Mouse (Mus musculus) lung, embryonic 15.5 days (tissue): ENCODE data around the gene Olfr914. TPM values are rescaled to one million over a fixed set of nuclear protein-coding genes. Genes with fewer than 3 reads are reported as not detected.

ENCODE experiments used
- ATAC-seq: fragments of 200-750 bp; cut with Nextera tagmentation; 2 replicates; pipeline ENCODE4 v1.8.0; 2017; ENCODE audit warnings: moderate number of reproducible peaks, borderline replicate concordance; ENCODE audit not compliant: low FRiP score, low TSS enrichment; ENCODE audit errors: extremely low read depth
- H3K27ac ChIP-seq: fragments of 300-500 bp; sonication (generic); 2 replicates; pipeline ENCODE4 v1.5.1; 2015; ENCODE audit warnings: moderate library complexity, mild to moderate bottlenecking, inconsistent platforms
- H3K27me3 ChIP-seq: fragments of 300-500 bp; sonication (generic); 2 replicates; pipeline ENCODE4 v1.6.1; 2015; ENCODE audit warnings: inconsistent platforms
- H3K36me3 ChIP-seq: fragments of 300-500 bp; sonication (generic); 2 replicates; pipeline ENCODE4 v1.6.1; 2015; ENCODE audit warnings: inconsistent platforms
- H3K4me1 ChIP-seq: fragments of 300-500 bp; sonication (generic); 2 replicates; pipeline ENCODE4 v1.6.1; 2015; ENCODE audit warnings: inconsistent platforms
- H3K4me2 ChIP-seq: fragments of 300-500 bp; sonication (generic); 2 replicates; pipeline ENCODE4 v1.6.1; 2015; ENCODE audit warnings: inconsistent platforms, mild to moderate bottlenecking, moderate library complexity
- H3K4me3 ChIP-seq: fragments of 300-500 bp; sonication (generic); 2 replicates; pipeline ENCODE4 v1.5.1; 2015; ENCODE audit warnings: mild to moderate bottlenecking, inconsistent platforms
- H3K9ac ChIP-seq: fragments of 300-500 bp; sonication (generic); 2 replicates; pipeline ENCODE4 v1.6.1; 2015; ENCODE audit warnings: inconsistent platforms
- H3K9me3 ChIP-seq: fragments of 300-500 bp; sonication (generic); 2 replicates; pipeline ENCODE4 v1.6.1; 2016; ENCODE audit warnings: inconsistent platforms
- WGBS: fragments of 180-500 bp; shearing (Covaris S2); methylation state at CpG from one replicate; pipeline ENCODE4 v1.1.7; 2015; 5-methylcytosine and 5-hydroxymethylcytosine counted together
- polyA plus RNA-seq: library from polyadenylated mRNA; unstranded; fragments of >200 nt; fragmentation: Nextera tagmentation; extraction: Ambion mirVana; gene quantifications from 2 replicates; pipeline ENCODE4 v1.2.1, GENCODE M21; 2015

Gene Olfr914
- polyA plus RNA-seq: not detected in 2 replicates

- Histone ChIP-seq H3K27ac (no peak within 1 kb of the TSS), H3K9ac (no peak within 1 kb of the TSS), H3K4me2 (no peak within 1 kb of the TSS), H3K9me3 (no peaks in the 10 kb centered on the region), H3K4me3 (no peak within 1 kb of the TSS), H3K36me3 (no peaks in the 10 kb centered on the region), H3K4me1 (no peaks in the 10 kb centered on the region), H3K27me3 (no peaks in the 10 kb centered on the region)
- WGBS: 54% methylated on average over 2 of the region's 2 CpGs
- no peak for ATAC-seq
Measured at GRCm38 (mm10) chr9:38604802-38605201, at the start of gene Olfr914. Gene Olfr914 (plus strand): TSS chr9:38605102.

DNA sequence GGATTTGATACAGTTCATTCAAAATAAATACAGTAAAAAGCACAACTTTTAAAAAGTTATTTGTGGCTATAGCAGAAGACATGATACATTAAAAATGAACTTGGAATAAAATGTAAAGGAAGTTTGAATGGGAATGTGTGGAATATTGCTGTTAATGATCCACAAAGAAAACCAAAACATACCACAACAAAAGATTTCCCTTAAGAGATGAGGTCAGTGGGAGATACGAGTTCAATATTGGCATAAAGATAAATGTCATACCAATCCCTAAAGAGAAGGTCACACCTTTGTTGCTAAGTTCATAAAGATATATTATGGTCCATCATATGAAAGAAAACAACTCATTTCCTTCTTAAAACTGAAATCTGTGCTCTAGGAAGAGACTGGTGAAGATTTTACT lies 25.0 kb upstream of the Olfr914 start, which contains the start of gene Olfr912:
Gene Olfr912 (plus strand): TSS at position 301 of the 400 bp plus-strand sequence.
- ATAC-seq: no peak
- Histone ChIP-seq H3K36me3 (no peaks in the 10 kb centered on the region), H3K27ac (no peak within 1 kb of the TSS), H3K4me1 (no peaks in the 10 kb centered on the region), H3K9me3 (no peaks in the 10 kb centered on the region), H3K27me3 (no peaks in the 10 kb centered on the region), H3K4me3 (no peak within 1 kb of the TSS), H3K9ac (no peak within 1 kb of the TSS), H3K4me2 (no peak within 1 kb of the TSS)
- WGBS: 65% methylated on average over 1 of the region's 1 CpGs

DNA sequence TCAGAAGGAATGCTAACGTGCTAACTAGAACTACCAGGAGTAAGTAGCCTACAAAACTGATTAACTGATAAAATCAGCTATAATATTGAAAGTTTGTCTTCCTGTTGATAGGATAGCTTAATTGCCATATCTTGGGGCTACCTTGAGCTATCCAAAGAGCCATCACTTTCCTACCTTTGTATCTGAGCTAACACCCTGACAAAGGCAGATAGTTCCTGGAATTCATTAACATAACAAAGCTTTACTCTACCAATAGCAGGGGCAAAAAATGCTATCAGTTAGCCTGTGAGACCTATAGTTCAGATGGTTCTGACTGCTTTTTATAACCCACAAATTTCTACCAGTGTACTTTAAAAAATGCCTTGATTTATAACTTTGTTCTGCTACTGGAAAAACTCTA lies 13.8 kb upstream of the Olfr914 start:
- Histone ChIP-seq H3K4me3 (no peak overlapping the region), H3K27ac (no peak overlapping the region), H3K27me3 (no peaks in the 10 kb centered on the region), H3K36me3 (no peaks in the 10 kb centered on the region), H3K4me2 (no peak overlapping the region), H3K9me3 (no peaks in the 10 kb centered on the region), H3K9ac (no peak overlapping the region), H3K4me1 (no peaks in the 10 kb centered on the region)
- 23% methylated on average over 1 of the region's 1 CpGs for WGBS
- ATAC-seq: no peak

DNA sequence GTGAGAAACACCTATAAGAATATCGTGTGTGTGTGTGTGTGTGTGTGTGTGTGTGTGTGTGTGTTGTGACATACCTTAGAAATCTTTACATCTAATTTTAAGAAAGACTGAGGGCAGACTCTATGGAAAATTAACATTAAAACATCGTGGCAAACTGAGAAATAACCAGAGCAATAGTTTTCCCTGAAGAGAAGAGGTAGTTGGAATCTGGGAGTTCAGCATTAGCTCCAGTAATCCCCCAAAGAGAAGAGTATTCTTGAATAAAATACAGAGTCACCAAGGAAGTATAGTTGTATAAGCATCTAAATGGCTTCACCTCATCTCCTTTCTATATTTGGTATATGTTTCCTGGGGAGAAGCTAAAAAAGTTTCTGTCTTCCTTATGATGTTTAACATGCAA lies 12.4 kb upstream of the Olfr914 start, which contains the start of gene Olfr913:
Gene Olfr913 (plus strand): TSS at position 301 of the 400 bp plus-strand sequence.
- 48% methylated on average over 2 of the region's 2 CpGs for WGBS
- H3K4me2 ChIP-seq: no peak within 1 kb of the TSS
- H3K4me3 ChIP-seq: no peak within 1 kb of the TSS
- no peaks in the 10 kb centered on the region for H3K9me3 ChIP-seq
- ATAC-seq: no peak
- H3K9ac ChIP-seq: no peak within 1 kb of the TSS
- H3K36me3 ChIP-seq: no peaks in the 10 kb centered on the region
- no peak within 1 kb of the TSS for H3K27ac ChIP-seq
- H3K4me1 ChIP-seq: no peaks in the 10 kb centered on the region
- no peaks in the 10 kb centered on the region for H3K27me3 ChIP-seq

- Histone ChIP-seq H3K4me1 (no peaks in the 10 kb centered on the region), H3K27me3 (no peaks in the 10 kb centered on the region), H3K9ac (no peak overlapping the region), H3K4me3 (no peak overlapping the region), H3K4me2 (no peak overlapping the region), H3K36me3 (no peaks in the 10 kb centered on the region), H3K9me3 (no peaks in the 10 kb centered on the region), H3K27ac (no peak overlapping the region)
- ATAC-seq: no peak
- WGBS: 77% methylated on average over 4 of the region's 4 CpGs
Measured at GRCm38 (mm10) chr9:38632406-38632805, 27.5 kb downstream of the Olfr914 start.

DNA sequence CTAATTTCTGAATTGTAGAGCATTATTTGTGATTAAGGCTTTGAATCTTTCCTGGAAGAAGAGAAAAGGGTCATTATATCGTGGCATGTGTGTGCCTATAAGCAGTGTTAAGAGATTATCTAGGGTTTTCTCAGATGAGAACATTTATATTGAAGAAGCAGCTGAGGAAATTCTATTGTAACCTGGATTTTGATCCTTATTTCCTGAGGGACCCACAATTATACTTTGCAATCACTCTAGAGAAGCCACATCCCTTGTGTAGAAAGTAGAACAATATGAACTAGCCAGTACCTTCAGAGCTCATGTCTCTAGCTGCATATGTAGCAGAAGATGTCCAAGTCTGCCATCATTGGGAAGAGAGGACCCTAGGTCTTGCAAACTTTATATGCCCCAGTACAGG lies 54.9 kb downstream of the Olfr914 start, which contains the start of gene Olfr916:
Gene Olfr916 (minus strand): TSS at position 101 of the 400 bp plus-strand sequence.
- no peak for ATAC-seq
- no peaks in the 10 kb centered on the region for H3K27me3 ChIP-seq
- H3K9me3 ChIP-seq: no peaks in the 10 kb centered on the region
- H3K4me3 ChIP-seq: no peak within 1 kb of the TSS
- no peak within 1 kb of the TSS for H3K27ac ChIP-seq
- 59% methylated on average over 1 of the region's 1 CpGs for WGBS
- no peak within 1 kb of the TSS for H3K9ac ChIP-seq
- no peaks in the 10 kb centered on the region for H3K4me1 ChIP-seq
- no peaks in the 10 kb centered on the region for H3K36me3 ChIP-seq
- H3K4me2 ChIP-seq: no peak within 1 kb of the TSS

Other genes with a start within 250 kb of the Olfr914 start
- not detected in 2 replicates for gene Olfr250, start 238.2 kb upstream of the Olfr914 start, polyA plus RNA-seq
- gene Olfr251, start 228.0 kb upstream of the Olfr914 start, polyA plus RNA-seq: not detected in 2 replicates
- not detected in 2 replicates for gene Olfr147, start 203.4 kb upstream of the Olfr914 start, polyA plus RNA-seq
- gene Olfr901, start 175.6 kb upstream of the Olfr914 start, polyA plus RNA-seq: not detected in 2 replicates
- gene Olfr902, start 157.4 kb upstream of the Olfr914 start, polyA plus RNA-seq: not detected in 2 replicates
- gene Olfr904, start 142.0 kb upstream of the Olfr914 start, polyA plus RNA-seq: not detected in 2 replicates
- not detected in 2 replicates for gene Olfr905, start 134.0 kb upstream of the Olfr914 start, polyA plus RNA-seq
- not detected in 2 replicates for gene Olfr906, start 118.0 kb upstream of the Olfr914 start, polyA plus RNA-seq
- gene Olfr907, start 109.3 kb upstream of the Olfr914 start, polyA plus RNA-seq: not detected in 2 replicates
- gene Olfr911-ps1, start 83.5 kb upstream of the Olfr914 start, polyA plus RNA-seq: not detected in 2 replicates
- gene Olfr910, start 67.3 kb upstream of the Olfr914 start, polyA plus RNA-seq: not detected in 2 replicates
- gene Olfr912, start 24.9 kb upstream of the Olfr914 start, polyA plus RNA-seq: not detected in 2 replicates
- gene Olfr913, start 12.3 kb upstream of the Olfr914 start, polyA plus RNA-seq: not detected in 2 replicates
- gene Olfr916, start 54.8 kb downstream of the Olfr914 start, polyA plus RNA-seq: not detected in 2 replicates
- gene Olfr917, start 60.7 kb downstream of the Olfr914 start, polyA plus RNA-seq: not detected in 2 replicates
- gene Olfr918, start 69.5 kb downstream of the Olfr914 start, polyA plus RNA-seq: not detected in 2 replicates
- gene Olfr919, start 98.6 kb downstream of the Olfr914 start, polyA plus RNA-seq: not detected in 2 replicates
- gene Vwa5a, start 113.2 kb downstream of the Olfr914 start, polyA plus RNA-seq: 16.3 and 20.7 TPM in 2 replicates
- 0.02 and 0.03 TPM in 2 replicates for gene Olfr920, start 147.2 kb downstream of the Olfr914 start, polyA plus RNA-seq
- not detected in 2 replicates for gene Olfr921, start 168.0 kb downstream of the Olfr914 start, polyA plus RNA-seq
- gene Olfr922, start 209.5 kb downstream of the Olfr914 start, polyA plus RNA-seq: not detected in 2 replicates
- not detected in 2 replicates for gene Olfr923, start 221.4 kb downstream of the Olfr914 start, polyA plus RNA-seq
- not detected in 2 replicates for gene Olfr924, start 239.3 kb downstream of the Olfr914 start, polyA plus RNA-seq
- gene Olfr26, start 250.0 kb downstream of the Olfr914 start, polyA plus RNA-seq: not detected in 2 replicates